Mouse (Mus musculus): Measurements from ENCODE around the gene Speer4f2.
"Not testable (repeated sequence)": the region's sequence is repeated elsewhere in the genome, so short reads cannot be mapped to it uniquely, and the experiment has no call there.

Gene Speer4f2

DNA sequence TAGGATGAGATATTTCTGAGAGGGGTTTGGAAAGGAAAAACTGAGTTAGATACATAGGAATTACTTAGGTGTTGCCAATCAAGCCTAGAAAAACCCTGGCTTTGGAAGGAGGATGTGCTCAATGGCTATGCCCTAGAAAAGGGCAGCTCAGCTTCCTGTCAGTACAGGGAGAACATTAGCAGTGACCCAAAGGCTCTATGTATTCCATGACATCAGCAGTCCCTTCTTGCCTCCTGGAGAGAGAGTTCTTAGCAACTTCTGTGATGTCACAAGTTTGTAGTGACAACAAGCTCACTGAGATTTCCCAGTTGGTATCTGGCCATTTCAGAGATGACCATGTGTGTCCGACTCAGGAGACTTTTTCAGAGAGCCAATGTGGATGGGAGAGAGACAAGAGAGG is at the start of gene Speer4f2:
Gene Speer4f2, plus strand, starts transcription at position 301 of the 400 bp plus-strand sequence.
- not testable (repeated sequence) for DNase-seq (ENCODE audit: low spot score in 2 of 2)

DNA sequence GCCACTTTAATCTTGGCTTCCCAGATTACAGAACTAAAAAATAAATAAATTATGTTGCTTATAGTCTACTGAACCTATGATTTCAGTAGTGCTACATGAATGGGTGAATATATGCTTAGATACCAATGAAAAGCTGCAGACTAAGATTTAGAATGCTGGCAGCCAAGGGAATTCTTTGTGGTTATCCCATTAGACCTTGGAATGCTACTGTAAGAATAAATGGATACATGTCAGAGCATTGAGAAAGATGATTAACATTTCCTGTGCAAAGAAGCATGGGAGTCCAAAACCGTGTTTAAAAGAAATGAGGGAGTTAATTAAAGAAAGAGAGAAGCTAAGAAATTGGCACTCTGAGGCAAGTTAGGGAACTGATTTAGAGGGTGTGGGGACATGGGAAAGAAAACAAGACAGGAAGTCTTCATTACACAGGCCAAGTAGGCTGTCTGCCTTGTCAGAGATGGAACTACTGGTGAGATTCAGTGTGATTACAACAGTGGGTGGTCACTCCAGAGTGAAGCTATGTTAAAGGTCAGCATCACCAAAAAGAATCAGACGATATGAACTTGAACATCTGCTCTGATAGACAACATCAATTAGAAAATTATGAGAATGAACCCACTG is 43.9 kb upstream of the Speer4f2 start:
- no peak for DNase-seq (ENCODE audit: low spot score in 2 of 2)

DNA sequence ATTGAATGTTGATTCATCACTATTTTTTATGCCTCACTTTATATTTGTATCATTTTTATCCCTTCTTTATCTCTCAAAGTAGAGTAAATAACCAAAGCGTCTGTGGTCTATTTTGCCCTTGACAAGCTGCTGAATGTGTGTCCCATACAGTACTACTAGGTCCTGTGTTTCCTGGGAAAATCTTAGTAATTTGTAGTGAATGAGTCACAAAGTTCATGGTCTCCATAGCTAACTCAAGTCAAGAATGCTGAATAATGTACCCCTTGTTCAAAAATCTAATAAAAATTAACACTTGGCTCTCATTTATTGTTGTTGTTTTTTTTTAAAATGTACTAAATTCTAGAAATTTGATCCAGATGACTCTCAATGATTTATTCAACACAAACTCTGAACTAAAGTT is 38.1 kb upstream of the Speer4f2 start:
- no peak for DNase-seq (ENCODE audit: low spot score in 2 of 2)

- not testable (repeated sequence) for DNase-seq (ENCODE audit: low spot score in 2 of 2)
These were observed 27.2 kb upstream of the Speer4f2 start for GRCm38 (mm10) chr5:17345741-17346140.

DNA sequence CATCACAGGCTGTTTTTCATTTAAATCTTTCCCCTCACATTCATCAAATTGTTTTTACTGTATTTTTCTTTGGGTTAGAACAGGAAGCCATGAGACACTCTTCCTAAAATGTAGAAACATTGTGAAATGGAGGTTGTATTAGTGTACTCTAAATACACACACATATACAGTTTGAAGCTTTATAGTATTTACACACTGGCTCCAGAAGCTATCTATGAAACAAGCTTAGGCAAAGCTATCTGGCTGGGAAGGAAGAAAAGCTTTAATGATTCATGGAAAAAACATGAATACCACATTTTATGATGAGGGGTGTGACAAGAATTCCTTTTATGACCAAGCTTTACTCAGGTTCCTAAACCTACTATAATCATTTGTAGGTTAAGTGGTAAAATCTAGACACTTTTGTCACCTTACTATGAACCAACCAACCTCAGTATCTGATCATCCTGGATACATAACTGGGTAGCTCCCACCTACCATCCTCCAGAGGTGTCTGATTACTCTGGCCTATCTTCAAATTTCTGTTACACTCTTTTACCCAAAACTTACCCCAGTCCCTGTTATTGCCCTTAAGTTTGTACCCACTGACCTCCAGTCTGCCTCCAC is 13.5 kb upstream of the Speer4f2 start:
- no peak for DNase-seq (ENCODE audit: low spot score in 2 of 2)

DNA sequence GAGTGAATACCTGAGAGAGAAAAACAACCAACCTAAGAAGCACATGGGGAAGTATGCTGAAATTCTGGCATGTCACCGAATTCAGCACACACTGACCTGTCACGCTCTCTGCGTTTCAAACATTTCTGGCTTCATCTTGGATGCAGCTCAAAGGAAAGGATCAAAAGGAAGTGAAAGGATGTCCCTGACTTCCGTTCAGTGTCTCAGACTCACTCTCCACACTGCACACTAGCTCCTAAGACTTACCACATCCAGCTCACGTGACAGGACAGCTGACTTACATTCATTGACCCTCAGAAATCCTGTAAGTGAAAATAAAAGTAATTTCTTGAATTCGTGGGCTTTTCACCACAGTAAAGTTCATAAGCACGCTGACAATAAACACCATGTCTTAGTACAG is 16.9 kb downstream of the Speer4f2 start:
- no peak for DNase-seq (ENCODE audit: low spot score in 2 of 2)

DNA sequence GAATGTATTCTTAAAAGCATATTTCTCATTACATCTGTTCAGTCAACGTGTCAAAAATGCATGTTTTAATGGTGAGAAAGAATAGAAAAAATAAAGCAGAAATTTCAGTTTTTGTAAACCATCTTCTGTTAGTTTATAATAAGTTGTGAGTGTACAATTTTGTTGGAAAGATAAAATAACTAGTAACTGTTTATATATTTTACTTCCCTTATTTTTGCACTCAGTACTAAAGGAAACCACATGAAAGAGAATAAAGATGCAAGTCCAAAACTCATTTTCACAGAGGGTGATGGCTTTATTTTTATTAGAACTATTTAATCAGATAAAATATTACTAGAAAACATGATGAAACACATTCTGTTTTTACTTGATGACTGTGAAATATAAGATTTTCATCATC is 18.2 kb downstream of the Speer4f2 start:
- no peak for DNase-seq (ENCODE audit: low spot score in 2 of 2)

DNA sequence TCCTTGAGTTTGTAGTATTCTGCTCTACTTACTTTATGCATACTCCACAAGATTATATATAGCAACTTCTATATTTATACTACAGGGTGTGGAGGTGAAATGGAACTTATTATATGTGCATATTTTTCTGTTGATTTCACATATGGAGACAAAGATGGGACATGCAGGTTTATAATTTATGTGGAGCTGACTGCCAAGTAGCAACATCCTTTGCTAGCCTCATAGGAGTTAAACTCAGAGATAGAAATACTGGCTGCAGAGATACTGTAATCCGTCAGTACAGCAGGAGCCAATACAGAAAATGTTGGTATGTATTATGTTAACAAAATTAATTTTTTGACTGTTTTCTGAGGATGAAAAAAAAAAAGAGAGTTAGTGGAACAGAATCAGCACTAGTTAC is 27.6 kb downstream of the Speer4f2 start:
- no peak for DNase-seq (ENCODE audit: low spot score in 2 of 2)

DNA sequence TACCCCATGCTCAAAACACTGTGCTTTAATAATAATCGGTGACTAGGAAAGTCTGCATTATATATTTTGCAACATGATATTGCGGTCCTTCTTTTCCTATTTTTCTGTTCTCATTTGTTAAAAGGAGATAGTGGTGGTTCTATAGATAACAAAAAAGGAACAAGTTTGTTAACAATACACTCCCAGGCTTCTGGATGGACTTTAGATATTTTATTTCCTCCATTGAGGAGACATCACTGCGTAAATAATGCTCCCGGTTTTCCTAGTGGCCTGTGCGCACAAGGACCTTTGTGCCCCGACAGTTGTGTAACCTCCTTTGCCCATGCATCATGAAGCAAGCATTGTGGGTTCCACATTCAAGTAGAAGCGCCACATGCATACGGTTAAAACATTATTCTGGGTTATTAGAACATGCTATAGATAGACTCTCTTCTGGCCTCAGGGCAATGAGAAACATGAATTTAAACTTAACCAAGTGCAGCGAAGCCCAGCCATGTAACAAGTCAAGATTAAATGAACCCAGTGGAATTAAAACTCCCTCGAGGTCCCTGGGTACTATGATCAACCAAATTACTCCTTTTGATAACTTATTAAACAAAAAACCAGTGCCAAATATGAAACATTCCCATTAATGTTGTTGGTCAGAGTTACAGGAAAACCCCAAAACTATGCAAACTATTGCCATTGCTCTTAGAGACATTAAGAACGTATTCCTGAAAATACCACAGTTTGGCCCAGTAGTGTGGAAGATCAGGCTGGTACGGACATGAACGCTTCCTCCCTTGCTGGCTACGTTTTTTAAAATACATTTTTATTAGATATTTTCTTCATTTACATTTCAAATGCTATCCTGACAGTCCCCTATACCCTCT is 28.5 kb downstream of the Speer4f2 start:
- no peak for DNase-seq (ENCODE audit: low spot score in 2 of 2)

- DNase-seq (ENCODE audit: low spot score in 2 of 2) = no peak
These were observed 29.5 kb downstream of the Speer4f2 start for GRCm38 (mm10) chr5:17402330-17403125.

DNA sequence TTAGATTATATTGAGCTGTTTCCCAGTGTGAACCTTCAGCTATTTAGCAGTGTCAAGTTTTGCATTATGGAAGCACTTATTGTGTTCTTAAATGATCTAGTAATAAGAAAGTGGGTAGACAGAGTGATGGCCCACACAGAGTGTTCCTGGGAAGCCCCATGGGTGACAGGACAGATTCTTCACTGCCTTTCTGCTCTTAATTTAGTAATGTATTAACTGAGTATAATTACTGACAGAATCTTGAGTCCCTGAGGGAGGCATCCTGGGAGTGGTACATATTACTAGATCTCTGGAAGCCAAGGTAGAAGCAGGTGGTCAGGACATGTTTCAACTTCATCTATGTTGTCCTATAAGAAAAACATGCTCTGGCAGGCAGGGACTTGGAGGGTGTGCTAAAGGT is 30.6 kb downstream of the Speer4f2 start:
- DNase-seq (ENCODE audit: low spot score in 2 of 2) = no peak

- DNase-seq (ENCODE audit: low spot score in 2 of 2) = no peak
These were observed 36.1 kb downstream of the Speer4f2 start for GRCm38 (mm10) chr5:17408924-17409660.

GRCm38 (mm10) chr5:17417201-17417600 is 44.2 kb downstream of the Speer4f2 start:
- DNase-seq (ENCODE audit: low spot score in 2 of 2) = no peak

DNA sequence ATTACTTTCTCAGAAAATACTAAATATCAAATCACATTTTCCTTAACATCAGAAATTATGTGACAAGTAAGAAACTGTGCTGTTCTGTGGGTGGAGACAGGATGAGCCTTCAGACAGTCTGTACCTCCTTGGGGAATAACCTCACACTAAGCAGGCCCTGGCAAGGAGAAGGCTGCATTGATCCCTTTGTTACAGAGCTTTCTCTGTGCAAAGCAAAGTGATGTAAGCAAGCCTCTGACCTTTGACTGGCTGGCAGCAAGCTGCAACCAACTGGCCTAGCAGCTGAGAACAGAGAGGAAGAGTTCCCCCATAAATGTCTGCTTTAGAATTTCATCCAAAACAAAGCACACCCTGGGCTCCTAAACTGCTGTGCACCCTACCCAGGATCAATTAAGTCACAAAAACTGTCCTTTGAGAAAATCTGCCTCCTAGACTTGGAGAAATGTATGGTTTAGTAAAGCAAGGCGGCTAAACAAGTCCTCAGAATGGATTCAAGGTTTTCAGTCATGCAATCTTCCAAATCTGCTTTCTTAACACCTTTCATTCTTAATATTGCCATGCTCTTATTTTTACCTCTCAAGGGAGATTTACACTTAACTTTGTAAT is 46.3 kb downstream of the Speer4f2 start:
- DNase-seq (ENCODE audit: low spot score in 2 of 2) = no peak

DNA sequence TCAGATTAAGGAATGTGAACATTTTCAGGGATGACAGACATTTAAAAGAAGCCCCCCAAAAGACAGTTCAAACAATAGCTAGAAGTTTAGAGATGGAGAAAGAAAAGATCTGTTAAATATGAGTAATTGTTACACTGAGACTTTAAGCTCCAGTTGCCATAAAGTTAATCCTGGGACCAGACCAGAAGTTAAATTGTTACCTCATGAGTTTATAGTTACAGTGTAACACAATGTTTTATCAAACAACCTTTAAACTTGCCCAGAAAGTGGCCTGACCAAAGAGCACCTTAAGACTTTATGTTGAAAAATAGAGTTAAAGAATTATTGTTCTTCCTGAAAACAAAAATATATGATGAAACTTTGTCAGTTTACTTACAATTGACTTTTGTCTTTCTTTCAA is 46.9 kb downstream of the Speer4f2 start:
- no peak for DNase-seq (ENCODE audit: low spot score in 2 of 2)

- no peak for DNase-seq (ENCODE audit: low spot score in 2 of 2)
These were observed 49.2 kb downstream of the Speer4f2 start for GRCm38 (mm10) chr5:17422225-17422624.

- no peak for DNase-seq (ENCODE audit: low spot score in 2 of 2)
These were observed 54.0 kb downstream of the Speer4f2 start for GRCm38 (mm10) chr5:17426930-17427329.
